Mouse (Mus musculus) right cerebral cortex, adult 2 months (tissue): Measurements from ENCODE around the gene Lkaaear1.

Experiments
- DNase-seq, 2 experiments: peaks; one replicate each; pipeline ENCODE4 v3.0.0; 2021 to 2022; ENCODE audit warnings: low spot score in 2 of 2

Gene Lkaaear1

GRCm38 (mm10) chr2:181653523-181653922, 44.7 kb downstream of the Lkaaear1 start:
- no peak for DNase-seq

- DNase-seq, result no peak
Measured at GRCm38 (mm10) chr2:181653065-181653464, 45.2 kb downstream of the Lkaaear1 start.

GRCm38 (mm10) chr2:181648926-181649325, 49.3 kb downstream of the Lkaaear1 start:
- DNase-seq, result no peak
